Mouse (Mus musculus) kidney, adult 2 months (tissue): ENCODE results near the gene Galr3.

Experiments
- CTCF ChIP-seq: fragments of 200-500 bp; conservative IDR thresholded peaks from 2 replicates; pipeline ENCODE4 v1.5.1; 2011; ENCODE audit warnings: low read depth, mild to moderate bottlenecking, control low read depth, low read length, moderate library complexity, mixed read lengths; ENCODE audit not compliant: insufficient read depth, insufficient read length
- POLR2A ChIP-seq: fragments of 200-500 bp; IDR thresholded peaks from one replicate; pipeline ENCODE4 v1.6.1; 2011; ENCODE audit warnings: low read depth, low read length, control low read depth

DNA sequence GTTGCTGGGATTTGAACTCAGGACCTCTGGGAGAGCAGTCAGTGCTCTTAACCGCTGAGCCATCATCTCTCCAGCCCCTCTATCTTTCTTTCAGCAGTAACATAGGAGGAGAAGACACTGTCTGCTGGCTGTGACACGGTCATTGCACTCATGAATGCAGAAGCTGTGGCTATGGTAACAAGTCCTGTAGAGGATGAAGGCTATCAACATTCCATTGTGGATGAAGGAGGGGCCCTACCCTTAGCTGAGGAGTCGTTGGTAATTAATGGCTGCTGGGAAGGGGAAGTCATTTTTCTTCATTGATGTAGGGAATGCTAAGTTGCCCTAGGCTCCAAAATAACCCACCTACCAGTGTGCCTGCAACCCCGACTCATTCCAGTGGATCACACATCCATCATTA lies 23.5 kb upstream of the Galr3 start:
- TF ChIP-seq POLR2A (no peak), CTCF (no peak)
